Mouse (Mus musculus): Measurements from ENCODE around the gene Ptprd. TPM values are rescaled to one million over a fixed set of nuclear protein-coding genes. Genes with fewer than 3 reads are reported as not detected.

Ptprd gene
- polyA plus RNA-seq, 1 experiment = 1.2 TPM

DNA sequence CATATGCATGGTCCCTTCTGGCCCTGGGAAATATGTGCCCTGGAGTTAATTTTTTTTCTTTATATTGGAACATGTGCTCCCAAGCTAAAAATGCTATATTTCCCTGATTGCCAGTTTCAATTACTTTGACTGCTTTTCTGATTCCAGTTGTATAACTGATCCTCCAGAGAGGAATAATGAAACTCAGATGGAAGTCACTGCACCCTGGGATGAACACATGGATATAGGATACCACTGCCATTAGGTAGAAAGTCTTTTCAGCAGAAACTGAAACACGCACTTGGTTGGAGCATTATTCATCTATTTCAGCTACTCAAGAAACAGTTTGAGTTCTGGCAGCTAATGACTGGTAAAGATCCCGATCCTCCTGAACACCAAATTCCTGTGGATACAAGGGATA lies 2211.5 kb downstream of the Ptprd start:
- Histone ChIP-seq H3ac (ENCODE audit: control insufficient read depth, insufficient read length, low read depth) (no peak overlapping the region), H3K4me3 (ENCODE audit: insufficient read depth, poor library complexity, severe bottlenecking) (no peak overlapping the region), H3K36me3 (ENCODE audit: control insufficient read depth, insufficient read depth) (no peaks in the 10 kb centered on the region), H3K79me2 (ENCODE audit: control insufficient read depth, insufficient read depth) (no peaks in the 10 kb centered on the region), H3K27me3 (ENCODE audit: control insufficient read depth, insufficient read depth, insufficient read length) (no peaks in the 10 kb centered on the region), H3K79me3 (ENCODE audit: low read depth) (no peaks in the 10 kb centered on the region)
- TF ChIP-seq FOSL1 (IDR thresholded peaks at IDR 0.05; ENCODE audit: insufficient read depth, low read length, poor library complexity, severe bottlenecking) (no peak), CEBPB (IDR thresholded peaks at IDR 0.05; ENCODE audit: low read depth) (no peak), USF1 (IDR thresholded peaks at IDR 0.05; ENCODE audit: low read depth) (no peak), MAX (IDR thresholded peaks at IDR 0.05) (no peak), MYOG (IDR thresholded peaks at IDR 0.05; ENCODE audit: control insufficient read depth, extremely low read depth, insufficient read length) (no peak), CTCF (IDR thresholded peaks at IDR 0.05; ENCODE audit: control insufficient read depth, insufficient read depth, insufficient read length) (no peak), MYOD1 (IDR thresholded peaks at IDR 0.05; ENCODE audit: control insufficient read depth, insufficient read length, low read depth) (no peak)

GRCm38 (mm10) chr4:75995841-75996240 lies 2215.9 kb downstream of the Ptprd start:
- Histone ChIP-seq H3K79me2 (ENCODE audit: control insufficient read depth, insufficient read depth) (no peaks in the 10 kb centered on the region), H3K27me3 (ENCODE audit: control insufficient read depth, insufficient read depth, insufficient read length) (no peaks in the 10 kb centered on the region), H3K79me3 (ENCODE audit: low read depth) (no peaks in the 10 kb centered on the region), H3ac (ENCODE audit: control insufficient read depth, insufficient read length, low read depth) (no peak overlapping the region), H3K4me3 (ENCODE audit: insufficient read depth, poor library complexity, severe bottlenecking) (no peak overlapping the region), H3K36me3 (ENCODE audit: control insufficient read depth, insufficient read depth) (no peaks in the 10 kb centered on the region)
- no peak for TF ChIP-seq MYOG (IDR thresholded peaks at IDR 0.05; ENCODE audit: control insufficient read depth, extremely low read depth, insufficient read length)
- no peak for TF ChIP-seq MYOD1 (IDR thresholded peaks at IDR 0.05; ENCODE audit: control insufficient read depth, insufficient read length, low read depth)
- TF ChIP-seq USF1 (IDR thresholded peaks at IDR 0.05; ENCODE audit: low read depth) = no peak
- TF ChIP-seq CTCF (IDR thresholded peaks at IDR 0.05; ENCODE audit: control insufficient read depth, insufficient read depth, insufficient read length) = no peak
- TF ChIP-seq FOSL1 (IDR thresholded peaks at IDR 0.05; ENCODE audit: insufficient read depth, low read length, poor library complexity, severe bottlenecking) = no peak
- no peak for TF ChIP-seq CEBPB (IDR thresholded peaks at IDR 0.05; ENCODE audit: low read depth)
- no peak for TF ChIP-seq MAX (IDR thresholded peaks at IDR 0.05)

- TF ChIP-seq CEBPB (IDR thresholded peaks at IDR 0.05; ENCODE audit: low read depth) (no peak), FOSL1 (IDR thresholded peaks at IDR 0.05; ENCODE audit: insufficient read depth, low read length, poor library complexity, severe bottlenecking) (no peak), MYOG (IDR thresholded peaks at IDR 0.05; ENCODE audit: control insufficient read depth, extremely low read depth, insufficient read length) (no peak), MAX (IDR thresholded peaks at IDR 0.05) (no peak), MYOD1 (IDR thresholded peaks at IDR 0.05; ENCODE audit: control insufficient read depth, insufficient read length, low read depth) (no peak), USF1 (IDR thresholded peaks at IDR 0.05; ENCODE audit: low read depth) (no peak)
- no peaks in the 10 kb centered on the region for H3K79me2 ChIP-seq (ENCODE audit: control insufficient read depth, insufficient read depth)
- no peaks in the 10 kb centered on the region for H3K79me3 ChIP-seq (ENCODE audit: low read depth)
- H3K4me3 ChIP-seq (ENCODE audit: insufficient read depth, poor library complexity, severe bottlenecking) = no peak overlapping the region
- no peaks in the 10 kb centered on the region for H3K27me3 ChIP-seq (ENCODE audit: control insufficient read depth, insufficient read depth, insufficient read length)
- no peaks in the 10 kb centered on the region for H3K36me3 ChIP-seq (ENCODE audit: control insufficient read depth, insufficient read depth)
- H3ac ChIP-seq (ENCODE audit: control insufficient read depth, insufficient read length, low read depth) = no peak overlapping the region
Measured at GRCm38 (mm10) chr4:75994576-75994975, 2217.2 kb downstream of the Ptprd start.

GRCm38 (mm10) chr4:75993092-75993491 lies 2218.7 kb downstream of the Ptprd start:
- no peaks in the 10 kb centered on the region for H3K27me3 ChIP-seq (ENCODE audit: control insufficient read depth, insufficient read depth, insufficient read length)
- no peaks in the 10 kb centered on the region for H3K79me2 ChIP-seq (ENCODE audit: control insufficient read depth, insufficient read depth)
- H3K36me3 ChIP-seq (ENCODE audit: control insufficient read depth, insufficient read depth) = no peaks in the 10 kb centered on the region
- no peak overlapping the region for H3ac ChIP-seq (ENCODE audit: control insufficient read depth, insufficient read length, low read depth)
- H3K4me3 ChIP-seq (ENCODE audit: insufficient read depth, poor library complexity, severe bottlenecking) = no peak overlapping the region
- TF ChIP-seq FOSL1 (IDR thresholded peaks at IDR 0.05; ENCODE audit: insufficient read depth, low read length, poor library complexity, severe bottlenecking) (no peak), MAX (IDR thresholded peaks at IDR 0.05) (no peak), MYOD1 (IDR thresholded peaks at IDR 0.05; ENCODE audit: control insufficient read depth, insufficient read length, low read depth) (no peak), CTCF (IDR thresholded peaks at IDR 0.05; ENCODE audit: control insufficient read depth, insufficient read depth, insufficient read length) (no peak), MYOG (IDR thresholded peaks at IDR 0.05; ENCODE audit: control insufficient read depth, extremely low read depth, insufficient read length) (no peak), USF1 (IDR thresholded peaks at IDR 0.05; ENCODE audit: low read depth) (no peak), CEBPB (IDR thresholded peaks at IDR 0.05; ENCODE audit: low read depth) (no peak)
- no peaks in the 10 kb centered on the region for H3K79me3 ChIP-seq (ENCODE audit: low read depth)

DNA sequence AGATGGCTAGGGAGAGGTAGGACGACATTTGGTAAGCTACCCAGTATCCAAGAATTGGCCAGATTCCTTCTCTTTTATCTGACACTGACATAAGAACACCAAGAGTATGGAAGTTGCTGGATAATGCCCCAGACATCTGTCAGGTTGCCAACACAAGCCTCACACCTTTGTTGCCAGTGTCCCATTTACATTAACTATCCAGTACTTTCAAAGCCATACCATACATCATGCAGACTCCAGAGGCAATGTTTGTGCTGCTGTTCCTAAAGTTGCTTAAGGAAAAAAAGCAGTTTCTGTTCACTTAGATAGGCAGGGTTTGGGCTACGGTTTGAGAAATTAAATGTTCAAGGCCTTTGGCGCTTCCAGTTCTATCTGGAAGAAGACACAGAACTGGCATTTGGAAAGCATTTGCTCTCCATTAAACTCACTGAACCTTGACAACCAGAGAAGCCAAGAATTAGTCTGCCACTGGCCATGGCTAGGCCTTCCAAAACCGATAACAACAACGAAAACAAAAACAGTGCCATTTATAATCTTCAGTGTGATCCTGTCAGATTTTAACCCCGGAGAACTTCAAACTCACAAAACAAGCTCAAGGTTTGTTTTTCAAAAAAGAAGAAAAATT lies 2220.0 kb downstream of the Ptprd start:
- Histone ChIP-seq H3K27me3 (ENCODE audit: control insufficient read depth, insufficient read depth, insufficient read length) (no peaks in the 10 kb centered on the region), H3ac (ENCODE audit: control insufficient read depth, insufficient read length, low read depth) (no peak overlapping the region), H3K79me3 (ENCODE audit: low read depth) (no peaks in the 10 kb centered on the region), H3K79me2 (ENCODE audit: control insufficient read depth, insufficient read depth) (no peaks in the 10 kb centered on the region), H3K4me3 (ENCODE audit: insufficient read depth, poor library complexity, severe bottlenecking) (no peak overlapping the region), H3K36me3 (ENCODE audit: control insufficient read depth, insufficient read depth) (no peaks in the 10 kb centered on the region)
- TF ChIP-seq CTCF (IDR thresholded peaks at IDR 0.05; ENCODE audit: control insufficient read depth, insufficient read depth, insufficient read length) (no peak), FOSL1 (IDR thresholded peaks at IDR 0.05; ENCODE audit: insufficient read depth, low read length, poor library complexity, severe bottlenecking) (no peak)

DNA sequence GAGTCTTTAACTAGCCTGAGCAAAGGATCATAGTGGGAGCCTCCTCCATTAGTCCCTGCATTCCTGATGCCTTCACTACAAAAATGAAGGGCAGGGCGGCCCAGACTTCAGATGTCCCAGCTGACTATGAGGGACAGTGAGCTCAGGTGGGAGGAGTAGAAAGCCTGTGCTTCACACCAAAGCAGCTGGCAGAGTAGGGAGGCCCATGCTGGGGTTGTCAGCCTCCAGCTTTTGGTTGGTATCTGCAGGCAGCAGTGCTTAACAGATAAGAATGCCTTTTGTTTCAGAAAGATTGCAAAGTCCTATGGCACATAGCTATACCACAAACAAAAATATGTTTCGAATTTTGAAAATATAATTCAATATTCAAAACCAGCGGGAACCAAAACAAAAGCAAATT lies 2237.0 kb downstream of the Ptprd start:
- Histone ChIP-seq H3K79me2 (ENCODE audit: control insufficient read depth, insufficient read depth) (no peaks in the 10 kb centered on the region), H3ac (ENCODE audit: control insufficient read depth, insufficient read length, low read depth) (no peak overlapping the region), H3K36me3 (ENCODE audit: control insufficient read depth, insufficient read depth) (no peaks in the 10 kb centered on the region), H3K27me3 (ENCODE audit: control insufficient read depth, insufficient read depth, insufficient read length) (no peaks in the 10 kb centered on the region), H3K4me3 (ENCODE audit: insufficient read depth, poor library complexity, severe bottlenecking) (no peak overlapping the region), H3K79me3 (ENCODE audit: low read depth) (no peaks in the 10 kb centered on the region)
- no peak for TF ChIP-seq MYOG (IDR thresholded peaks at IDR 0.05; ENCODE audit: control insufficient read depth, extremely low read depth, insufficient read length)
- no peak for TF ChIP-seq CTCF (IDR thresholded peaks at IDR 0.05; ENCODE audit: control insufficient read depth, insufficient read depth, insufficient read length)
- no peak for TF ChIP-seq FOSL1 (IDR thresholded peaks at IDR 0.05; ENCODE audit: insufficient read depth, low read length, poor library complexity, severe bottlenecking)
- no peak for TF ChIP-seq USF1 (IDR thresholded peaks at IDR 0.05; ENCODE audit: low read depth)
- TF ChIP-seq MYOD1 (IDR thresholded peaks at IDR 0.05; ENCODE audit: control insufficient read depth, insufficient read length, low read depth) = no peak
- TF ChIP-seq CEBPB (IDR thresholded peaks at IDR 0.05; ENCODE audit: low read depth) = no peak
